Mouse (Mus musculus): ENCODE data around the gene Baiap3.

Gene Baiap3

GRCm38 (mm10) chr17:25210680-25211466 lies 45.3 kb downstream of the Baiap3 start:
- DNase-seq (ENCODE audit: low spot score in 2 of 2): no peak

- DNase-seq (ENCODE audit: low spot score in 2 of 2): no peak
Observed at GRCm38 (mm10) chr17:25210006-25210405, 46.2 kb downstream of the Baiap3 start.

GRCm38 (mm10) chr17:25202401-25202800 lies 53.8 kb downstream of the Baiap3 start:
- no peak for DNase-seq (ENCODE audit: low spot score in 2 of 2)

Data from cerebellum, postnatal 4 days (tissue).